Mouse (Mus musculus) erythroblast, embryonic 14.5 days (primary cell): ENCODE data around the gene Rbfox2. TPM values are rescaled to one million over a fixed set of nuclear protein-coding genes. Genes with fewer than 3 reads are reported as not detected.

Experiments
- H3K27me3 ChIP-seq: 2 replicates; pipeline ENCODE4 v1.6.1; 2012; ENCODE audit warnings: inconsistent platforms; ENCODE audit not compliant: control insufficient read depth
- H3K36me3 ChIP-seq: 2 replicates; pipeline ENCODE4 v1.6.1; 2012; ENCODE audit warnings: mild to moderate bottlenecking, inconsistent platforms; ENCODE audit not compliant: control insufficient read depth
- H3K4me1 ChIP-seq: 2 replicates; pipeline ENCODE4 v1.6.1; 2012; ENCODE audit warnings: inconsistent platforms; ENCODE audit not compliant: control insufficient read depth
- H3K4me3 ChIP-seq: replicated peaks from 2 replicates; pipeline ENCODE3; 2012; ENCODE audit warnings: moderate library complexity, mild to moderate bottlenecking, inconsistent platforms
- H3K9me3 ChIP-seq: 2 replicates; pipeline ENCODE4 v1.6.1; 2012; ENCODE audit warnings: low read length, inconsistent platforms, mixed read lengths; ENCODE audit not compliant: control insufficient read depth
- GATA1 ChIP-seq: IDR thresholded peaks from 2 replicates; pipeline ENCODE4 v1.6.1; 2012; ENCODE audit warnings: low read length, inconsistent platforms, mixed read lengths
- TAL1 ChIP-seq: IDR thresholded peaks from 3 replicates; pipeline ENCODE4 v1.6.1; 2012; ENCODE audit warnings: low read length, inconsistent platforms, mixed read lengths
- polyA plus RNA-seq: library from polyadenylated mRNA; stranded (reverse); fragments of >175 nt; gene quantifications from 2 replicates; pipeline ENCODE4 v1.2.3, GENCODE M21; 2012

Rbfox2 gene
- polyA plus RNA-seq, 1 experiment, result not detected

GRCm38 (mm10) chr15:77107169-77107908 is 199.5 kb downstream of the Rbfox2 start:
- TF ChIP-seq GATA1, result no peak
- TF ChIP-seq TAL1, result no peak
- Histone ChIP-seq H3K4me1 (no peaks in the 10 kb centered on the region), H3K27me3 (no peaks in the 10 kb centered on the region), H3K4me3 (no peak overlapping the region), H3K9me3 (no peaks in the 10 kb centered on the region), H3K36me3 (no peaks in the 10 kb centered on the region)

GRCm38 (mm10) chr15:77105273-77105672 is 201.5 kb downstream of the Rbfox2 start:
- no peak for TF ChIP-seq TAL1
- no peak for TF ChIP-seq GATA1
- H3K9me3 ChIP-seq, result no peaks in the 10 kb centered on the region
- no peaks in the 10 kb centered on the region; the same call in 1 of the 2 replicates for H3K36me3 ChIP-seq
- no peak overlapping the region for H3K4me3 ChIP-seq
- H3K4me1 ChIP-seq, result no peaks in the 10 kb centered on the region
- no peaks in the 10 kb centered on the region for H3K27me3 ChIP-seq

- TF ChIP-seq GATA1 (no peak), TAL1 (no peak)
- no peaks in the 10 kb centered on the region for H3K27me3 ChIP-seq
- H3K36me3 ChIP-seq, result no peaks in the 10 kb centered on the region; the same call in 1 of the 2 replicates
- H3K9me3 ChIP-seq, result no peaks in the 10 kb centered on the region
- H3K4me3 ChIP-seq, result no peak overlapping the region
- no peaks in the 10 kb centered on the region for H3K4me1 ChIP-seq
Observed at GRCm38 (mm10) chr15:77104349-77105158, 202.2 kb downstream of the Rbfox2 start.

GRCm38 (mm10) chr15:77102685-77103084 is 204.1 kb downstream of the Rbfox2 start:
- H3K4me1 ChIP-seq, result no peaks in the 10 kb centered on the region
- TF ChIP-seq GATA1 (no peak), TAL1 (no peak)
- no peaks in the 10 kb centered on the region for H3K27me3 ChIP-seq
- no peaks in the 10 kb centered on the region; the same call in 1 of the 2 replicates for H3K36me3 ChIP-seq
- no peaks in the 10 kb centered on the region for H3K9me3 ChIP-seq
- H3K4me3 ChIP-seq, result no peak overlapping the region

GRCm38 (mm10) chr15:77099756-77100155 is 207.0 kb downstream of the Rbfox2 start:
- H3K27me3 ChIP-seq, result no peaks in the 10 kb centered on the region
- H3K36me3 ChIP-seq, result peaks cover 3% of the 10 kb centered on the region; the same call in 1 of the 2 replicates
- TF ChIP-seq TAL1 (no peak), GATA1 (no peak)
- no peak overlapping the region for H3K4me3 ChIP-seq
- H3K9me3 ChIP-seq, result no peaks in the 10 kb centered on the region
- no peaks in the 10 kb centered on the region for H3K4me1 ChIP-seq

GRCm38 (mm10) chr15:77097358-77097757 is 209.4 kb downstream of the Rbfox2 start:
- Histone ChIP-seq H3K36me3 (peaks cover 3% of the 10 kb centered on the region; the same call in 1 of the 2 replicates), H3K9me3 (no peaks in the 10 kb centered on the region), H3K4me3 (no peak overlapping the region), H3K27me3 (no peaks in the 10 kb centered on the region), H3K4me1 (no peaks in the 10 kb centered on the region)
- TF ChIP-seq GATA1 (no peak), TAL1 (no peak)

GRCm38 (mm10) chr15:77095216-77095615 is 211.6 kb downstream of the Rbfox2 start:
- Histone ChIP-seq H3K36me3 (peaks cover 3% of the 10 kb centered on the region; the same call in 1 of the 2 replicates), H3K4me3 (no peak overlapping the region), H3K27me3 (no peaks in the 10 kb centered on the region), H3K4me1 (no peaks in the 10 kb centered on the region), H3K9me3 (no peaks in the 10 kb centered on the region)
- TF ChIP-seq TAL1, result no peak

- Histone ChIP-seq H3K27me3 (no peaks in the 10 kb centered on the region), H3K9me3 (no peaks in the 10 kb centered on the region), H3K4me1 (no peaks in the 10 kb centered on the region), H3K36me3 (peaks cover 3% of the 10 kb centered on the region; the same call in 1 of the 2 replicates), H3K4me3 (no peak overlapping the region)
- TF ChIP-seq GATA1, result no peak
- no peak for TF ChIP-seq TAL1
Observed at GRCm38 (mm10) chr15:77094431-77094830, 212.4 kb downstream of the Rbfox2 start.

GRCm38 (mm10) chr15:77091394-77091793 is 215.4 kb downstream of the Rbfox2 start:
- Histone ChIP-seq H3K36me3 (no peaks in the 10 kb centered on the region; the same call in 1 of the 2 replicates), H3K27me3 (no peaks in the 10 kb centered on the region), H3K9me3 (no peaks in the 10 kb centered on the region), H3K4me3 (no peak overlapping the region), H3K4me1 (no peaks in the 10 kb centered on the region)
- TF ChIP-seq TAL1, result no peak
- TF ChIP-seq GATA1, result no peak
